ENCODE assay signal across 18 mouse cellular contexts in genomic region chr13:35614832-35615479, GRCm38 (mm10). TPM values are rescaled to one million over a fixed set of nuclear protein-coding genes. Genes with fewer than 3 reads are reported as not detected.
A peak's percentile ranks its signal among the peaks of the same experiment; 100 is the strongest.
DNase-seq lines count a peak whose midpoint lies in the region; ATAC-seq and TF ChIP-seq lines count a peak whose summit lies in the region.
"Had no signal": no experiment of that assay in that cellular context is flagged by ENCODE, and none has a peak within 500 bp of the region (broad histone marks: within the 10 kb centered on the region; RNA-seq: fewer than 3 reads in every experiment).

No protein-coding gene starts in this region.

- no peak overlapping the region for H3K4me2 ChIP-seq in heart, postnatal 0 days (ENCODE audit: low read depth, low read length)
- H3K4me2 ChIP-seq in forebrain, embryonic 12.5 days: no peak overlapping the region
- H3K4me2 ChIP-seq: embryonic facial prominence, embryonic 13.5 days; midbrain, embryonic 12.5 days; neural tube, embryonic 12.5 days had no signal

- H3K4me1 ChIP-seq in heart, postnatal 0 days (ENCODE audit: control insufficient read depth, insufficient read depth): no peaks in the 10 kb centered on the region
- no peaks in the 10 kb centered on the region for H3K4me1 ChIP-seq in forebrain, embryonic 12.5 days
- H3K4me1 ChIP-seq: embryonic facial prominence, embryonic 13.5 days; midbrain, embryonic 12.5 days; neural tube, embryonic 12.5 days had no signal

- H3K27ac ChIP-seq in heart, postnatal 0 days (ENCODE audit: low read depth): no peak overlapping the region
- H3K27ac ChIP-seq in forebrain, embryonic 12.5 days: no peak overlapping the region
- H3K27ac ChIP-seq: embryonic facial prominence, embryonic 13.5 days; midbrain, embryonic 12.5 days; neural tube, embryonic 12.5 days had no signal

- no peaks in the 10 kb centered on the region for H3K9me3 ChIP-seq in heart, postnatal 0 days (replicated peaks; ENCODE audit: control insufficient read depth, low read length)
- no peaks in the 10 kb centered on the region for H3K9me3 ChIP-seq in forebrain, embryonic 12.5 days
- H3K9me3 ChIP-seq: embryonic facial prominence, embryonic 13.5 days; midbrain, embryonic 12.5 days; neural tube, embryonic 12.5 days had no signal

- WGBS in heart, postnatal 0 days: 56% methylated on average over 4 of the region's 4 CpGs
- 72% methylated on average over 4 of the region's 4 CpGs for WGBS in forebrain, embryonic 12.5 days

- DNase-seq in heart, postnatal 0 days (ENCODE audit: low spot score): no peak
- no peak for DNase-seq in heart, adult 18-20 months
- DNase-seq in MN1 (ENCODE audit: low spot score) (peak; percentile 7), liver (peak; percentile 86)
- peak; percentile 53 to 76 for DNase-seq in spleen, postnatal 10 days (ENCODE audit: low spot score in 2 of 2)
- no peak for DNase-seq in T-cell, adult 2 months (ENCODE audit: low spot score)
- DNase-seq in thymus, postnatal 0 days (ENCODE audit: low spot score): no peak
- DNase-seq: adrenal gland, postnatal 25 days; cerebellum, adult 9-11 months; forebrain, postnatal 0 days; gastrocnemius, postnatal 36 days; kidney, postnatal 25 days; retina, postnatal 1 day; thymus, postnatal 4 days had no signal

- no peak for TF ChIP-seq EP300 in heart, postnatal 0 days (IDR thresholded peaks at IDR 0.05; ENCODE audit: low read depth)

- ATAC-seq in heart, postnatal 0 days (ENCODE audit: insufficient read depth, low read depth): peak; percentile 14; the same call in 1 of the 2 replicates
- no peak for ATAC-seq in forebrain, embryonic 12.5 days (ENCODE audit: low FRiP score)
- ATAC-seq: forebrain, postnatal 0 days had no signal

- no peaks in the 10 kb centered on the region for H3K27me3 ChIP-seq in heart, postnatal 0 days (ENCODE audit: control insufficient read depth, insufficient read depth, low read length)
- H3K27me3 ChIP-seq in forebrain, embryonic 12.5 days: no peaks in the 10 kb centered on the region
- H3K27me3 ChIP-seq: embryonic facial prominence, embryonic 13.5 days; midbrain, embryonic 12.5 days; neural tube, embryonic 12.5 days had no signal

- no peak overlapping the region for H3K9ac ChIP-seq in heart, postnatal 0 days (replicated peaks; ENCODE audit: low read depth, low read length)
- no peak overlapping the region for H3K9ac ChIP-seq in forebrain, embryonic 12.5 days
- H3K9ac ChIP-seq: embryonic facial prominence, embryonic 13.5 days; forebrain, postnatal 0 days; midbrain, embryonic 12.5 days; neural tube, embryonic 12.5 days had no signal

- no peak for TF ChIP-seq CTCF in heart, postnatal 0 days (IDR thresholded peaks at IDR 0.05; ENCODE audit: low read depth)

- H3K36me3 ChIP-seq in heart, postnatal 0 days (replicated peaks; ENCODE audit: control insufficient read depth, insufficient read depth, low read length): no peaks in the 10 kb centered on the region
- H3K36me3 ChIP-seq in forebrain, embryonic 12.5 days (replicated peaks): no peaks in the 10 kb centered on the region
- H3K36me3 ChIP-seq: embryonic facial prominence, embryonic 13.5 days; midbrain, embryonic 12.5 days; neural tube, embryonic 12.5 days had no signal

- H3K4me3 ChIP-seq in heart, postnatal 0 days (ENCODE audit: low read depth, low read length): no peak overlapping the region
- no peak overlapping the region for H3K4me3 ChIP-seq in forebrain, embryonic 12.5 days (replicated peaks)
- H3K4me3 ChIP-seq: embryonic facial prominence, embryonic 13.5 days; midbrain, embryonic 12.5 days; neural tube, embryonic 12.5 days had no signal

RNA-seq across cellular contexts. Expression of gene Cdyl, which starts 44.7 kb away (rescaled TPM):
- 9.2 and 14.0 TPM in 2 replicates for total RNA-seq in heart, postnatal 0 days (2014; rRNA removed; ENCODE audit: low replicate concordance)
- polyA plus RNA-seq in heart, postnatal 0 days (2015; fragmentation: Nextera tagmentation; extraction: Ambion mirVana): 5.3 and 6.1 TPM in 2 replicates
- 1 to 10 TPM; 6.4 to 8.6 TPM for total RNA-seq in heart, adult 18-20 months (2021)
- 12.2 and 12.8 TPM in 2 replicates for polyA plus RNA-seq in forebrain, embryonic 12.5 days (2016; fragmentation: Nextera tagmentation; extraction: Ambion mirVana)
- 8.1 and 9.9 TPM in 2 replicates for polyA plus RNA-seq in thymus, postnatal 0 days (2015; fragmentation: Nextera tagmentation; extraction: Ambion mirVana)

Comparison
In these comparisons a context has a peak if more than half of its experiments do, and no peak if none do; other contexts are left out.
1. DNase-seq: peak in MN1 (single experiment), liver (single experiment) and spleen, postnatal 10 days (2 of 2); none in heart, postnatal 0 days (single experiment), heart, adult 18-20 months (0 of 2), T-cell, adult 2 months (single experiment) and thymus, postnatal 0 days (single experiment).